Mouse (Mus musculus): Measurements from ENCODE around the gene Hnf4a. TPM values are rescaled to one million over a fixed set of nuclear protein-coding genes. Genes with fewer than 3 reads are reported as not detected.
"Not testable (repeated sequence)": the region's sequence is repeated elsewhere in the genome, so short reads cannot be mapped to it uniquely, and the experiment has no call there.

Hnf4a gene
- total RNA-seq (2021), result not detected
- long read RNA-seq, experiment 1, result 0 reads
- long read RNA-seq, experiment 2, result 0 reads

GRCm38 (mm10) chr2:163506300-163507004 lies at the start of gene Hnf4a:
Gene Hnf4a (plus strand): TSS chr2:163506808.
- no peak for DNase-seq

DNA sequence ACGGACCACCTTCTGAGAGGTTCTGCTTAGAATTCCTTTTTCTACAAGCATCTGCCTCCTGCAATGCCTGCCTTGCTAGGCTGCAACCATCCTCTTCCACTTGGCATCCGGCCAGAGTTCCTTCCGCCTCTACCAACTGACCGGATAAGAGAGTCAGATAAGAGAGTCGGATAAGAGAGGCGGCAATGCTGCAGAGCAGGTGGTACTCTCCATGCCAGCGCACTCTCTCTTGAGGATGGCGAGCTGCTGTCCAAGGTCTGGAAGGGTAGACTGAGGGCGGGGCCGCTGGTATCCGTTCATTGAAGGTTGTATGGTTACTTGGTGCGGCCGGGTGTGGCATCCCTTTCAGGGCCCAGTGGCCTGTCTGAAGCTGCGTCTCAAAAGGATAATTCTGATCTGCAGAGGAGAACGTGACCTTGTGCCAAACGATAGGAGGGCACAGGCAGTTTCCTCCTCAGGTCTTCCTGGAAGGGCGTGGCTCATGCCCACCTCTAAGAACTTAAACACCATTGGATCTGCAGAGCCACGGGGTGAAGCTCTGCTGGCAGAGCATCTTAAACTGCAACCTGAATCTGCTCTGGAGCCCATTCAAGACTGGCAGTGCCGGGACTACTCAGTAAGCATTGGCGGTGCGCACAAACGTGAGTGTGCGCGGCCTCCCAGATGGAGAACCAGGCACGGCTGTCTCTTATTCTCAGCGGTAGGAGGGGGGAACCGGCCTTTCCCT lies 47.9 kb upstream of the Hnf4a start:
- peak in 1 of 2 experiments; percentile 42 for DNase-seq

DNA sequence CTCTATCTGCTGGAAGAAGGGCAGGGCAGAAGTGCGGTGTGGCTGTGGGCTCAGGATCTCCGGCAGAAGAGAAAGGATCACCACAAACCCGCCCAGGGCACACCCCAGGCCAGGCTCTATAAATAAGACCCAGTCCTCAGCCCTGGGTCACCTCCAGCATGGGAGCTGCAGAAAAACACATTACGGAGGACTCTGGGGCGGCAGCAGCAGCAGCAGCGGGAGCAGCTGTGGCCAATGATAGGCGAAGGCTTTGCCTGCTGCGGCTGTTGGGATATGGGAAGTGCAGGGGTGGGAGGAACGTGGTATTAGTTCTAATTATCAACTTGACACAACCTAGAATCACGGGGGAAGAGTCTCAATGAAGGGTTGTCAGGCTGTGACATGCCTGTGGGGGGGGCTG lies 47.2 kb upstream of the Hnf4a start:
- peak in 1 of 2 experiments; percentile 43 for DNase-seq

DNA sequence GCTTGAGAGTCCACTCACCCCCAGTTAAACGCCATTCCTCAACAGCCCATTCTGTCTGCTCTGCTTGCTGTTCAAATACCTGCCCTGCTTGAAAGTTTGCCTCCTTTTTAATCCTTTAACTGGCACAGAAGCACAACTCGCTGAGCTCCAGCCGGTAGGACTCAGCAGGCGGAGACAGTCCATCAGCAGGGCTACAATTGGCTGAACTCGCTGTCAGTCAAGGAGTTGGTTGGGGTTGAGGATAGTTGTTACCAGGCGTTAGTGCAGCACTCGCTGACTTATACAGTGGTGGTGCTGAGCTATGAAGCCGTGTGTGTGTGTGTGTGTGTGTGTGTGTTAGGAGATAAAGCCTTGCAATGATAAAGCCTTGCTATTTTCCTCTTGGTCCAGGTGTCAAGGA lies 46.0 kb upstream of the Hnf4a start:
- no peak for DNase-seq

- not testable (repeated sequence) for DNase-seq
Observed at GRCm38 (mm10) chr2:163461307-163461706, 45.3 kb upstream of the Hnf4a start.

- DNase-seq, result no peak
Observed at GRCm38 (mm10) chr2:163462386-163462785, 44.2 kb upstream of the Hnf4a start.

GRCm38 (mm10) chr2:163462801-163463200 lies 43.8 kb upstream of the Hnf4a start:
- no peak for DNase-seq

DNA sequence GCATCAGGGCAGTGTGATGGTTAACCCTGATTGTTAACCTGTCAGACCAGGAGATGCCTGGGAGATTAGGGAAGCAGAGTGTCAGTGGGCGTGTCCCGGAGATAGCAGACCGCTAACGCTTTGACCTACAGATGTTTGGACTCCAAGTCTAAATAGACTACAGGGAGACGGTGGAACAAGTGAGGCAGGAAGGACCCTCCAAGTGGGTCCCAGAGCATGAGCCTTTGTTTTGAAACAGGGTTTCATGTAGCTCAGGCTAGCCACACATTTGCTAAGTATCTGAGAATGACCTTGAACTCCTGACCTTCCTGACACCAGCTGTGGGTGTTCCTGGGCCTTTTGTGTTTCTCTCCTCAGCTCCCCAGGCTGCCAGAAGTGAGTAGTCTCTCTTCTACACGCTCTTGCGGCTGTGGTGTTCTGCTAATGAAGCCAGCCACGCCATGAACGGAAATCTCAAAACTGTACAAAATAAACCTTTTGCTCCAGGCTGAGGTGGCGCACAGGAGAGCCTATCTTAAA lies 43.3 kb upstream of the Hnf4a start:
- no peak for DNase-seq

GRCm38 (mm10) chr2:163463998-163464397 lies 42.6 kb upstream of the Hnf4a start:
- peak in 1 of 2 experiments; percentile 27 for DNase-seq

DNA sequence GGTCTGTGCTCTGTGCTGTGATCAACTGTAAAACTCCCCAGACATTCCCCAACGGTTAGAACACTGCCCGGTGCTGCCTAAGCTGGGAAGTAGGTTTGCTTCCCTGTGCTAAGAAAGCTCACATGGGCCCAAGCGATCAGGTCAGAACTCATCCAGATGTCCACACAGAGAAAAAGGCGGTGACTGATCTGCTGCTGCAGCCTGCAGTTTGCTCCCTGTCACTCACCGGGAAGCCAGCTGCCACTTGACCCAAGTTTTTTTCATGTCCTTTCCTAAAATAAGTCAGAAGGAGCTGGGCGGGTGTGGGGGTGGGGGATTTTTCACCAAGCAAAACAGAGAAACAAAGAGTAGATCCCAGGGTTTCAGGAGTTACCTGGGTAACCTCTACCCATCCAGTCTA lies 42.0 kb upstream of the Hnf4a start:
- peak; percentile 45 to 64 for DNase-seq

DNA sequence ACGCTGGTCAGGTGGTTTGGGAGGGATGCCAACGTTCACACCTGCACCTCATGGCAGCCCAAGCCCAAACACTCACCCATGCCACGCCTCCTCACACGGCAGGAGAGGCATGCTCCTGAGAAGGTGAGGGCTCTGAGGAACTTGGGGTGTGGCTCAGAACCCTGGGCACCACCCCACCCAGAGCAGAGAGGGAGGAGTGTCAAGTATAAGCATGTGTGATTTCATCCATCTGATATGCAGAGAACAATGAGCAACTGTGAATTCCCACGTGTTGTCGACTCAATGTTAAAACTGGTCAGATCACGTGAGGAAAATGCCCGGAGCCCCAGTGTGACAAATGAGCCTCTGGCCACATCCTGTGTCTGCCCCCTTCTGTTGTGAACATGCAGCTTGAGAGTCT lies 39.8 kb upstream of the Hnf4a start:
- no peak for DNase-seq

- DNase-seq, result peak in 1 of 2 experiments; percentile 25
Observed at GRCm38 (mm10) chr2:163467585-163467984, 39.0 kb upstream of the Hnf4a start.

GRCm38 (mm10) chr2:163468866-163469265 lies 37.7 kb upstream of the Hnf4a start:
- DNase-seq, result no peak

GRCm38 (mm10) chr2:163469711-163470110 lies 36.9 kb upstream of the Hnf4a start:
- DNase-seq, result peak in 1 of 2 experiments; percentile 31

DNA sequence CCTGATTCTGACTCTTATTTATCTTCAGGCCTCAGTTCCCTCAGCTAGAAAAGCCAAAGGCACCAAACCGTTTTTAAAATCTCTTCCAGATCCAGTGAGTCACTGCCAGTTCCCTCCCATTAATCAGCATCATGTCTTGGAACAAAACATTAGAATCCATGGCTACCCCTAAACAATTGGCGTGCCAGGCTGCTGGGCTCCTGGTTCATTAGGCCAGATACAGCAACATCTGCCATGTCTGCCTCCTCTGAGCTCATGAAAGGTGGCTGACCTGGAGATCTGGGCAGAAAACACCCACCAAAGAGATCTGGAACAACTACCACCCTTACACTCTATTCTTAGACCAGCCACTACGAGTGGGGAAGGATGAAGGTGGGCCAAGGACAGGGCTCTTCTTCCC lies 35.5 kb upstream of the Hnf4a start:
- peak; percentile 73 to 82 for DNase-seq

- DNase-seq, result peak; percentile 61 to 69
Observed at GRCm38 (mm10) chr2:163471710-163472465, 34.7 kb upstream of the Hnf4a start.

DNA sequence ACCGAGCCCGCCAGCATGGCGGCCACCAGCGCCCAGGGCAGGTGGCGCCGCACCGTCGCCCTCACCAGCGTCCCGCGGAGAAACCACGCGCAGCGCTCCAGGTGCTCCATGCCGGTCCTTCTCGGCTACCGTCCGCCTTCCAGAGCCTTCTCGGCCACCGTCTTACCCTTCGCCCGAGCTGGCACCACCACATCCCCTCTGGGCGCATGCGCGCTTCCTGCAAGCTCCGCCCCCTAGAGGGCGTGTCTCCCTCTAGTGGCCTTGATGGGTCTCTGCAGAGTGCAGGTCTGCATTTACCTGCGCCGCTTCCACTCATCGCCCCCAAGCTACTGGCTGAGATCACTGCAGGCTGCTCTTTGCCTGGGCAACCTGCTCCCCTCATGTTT lies 34.1 kb upstream of the Hnf4a start, which contains the start of gene Fitm2:
Fitm2 (minus strand) TSS at position 164 of the 386 bp plus-strand sequence.
- peak; percentile 94 to 96 for DNase-seq

- DNase-seq, result no peak
Observed at GRCm38 (mm10) chr2:163480191-163480825, 26.3 kb upstream of the Hnf4a start.

GRCm38 (mm10) chr2:163481539-163482029 lies 25.0 kb upstream of the Hnf4a start:
- DNase-seq, result no peak

- no peak for DNase-seq
Observed at GRCm38 (mm10) chr2:163487360-163487759, 19.2 kb upstream of the Hnf4a start.

DNA sequence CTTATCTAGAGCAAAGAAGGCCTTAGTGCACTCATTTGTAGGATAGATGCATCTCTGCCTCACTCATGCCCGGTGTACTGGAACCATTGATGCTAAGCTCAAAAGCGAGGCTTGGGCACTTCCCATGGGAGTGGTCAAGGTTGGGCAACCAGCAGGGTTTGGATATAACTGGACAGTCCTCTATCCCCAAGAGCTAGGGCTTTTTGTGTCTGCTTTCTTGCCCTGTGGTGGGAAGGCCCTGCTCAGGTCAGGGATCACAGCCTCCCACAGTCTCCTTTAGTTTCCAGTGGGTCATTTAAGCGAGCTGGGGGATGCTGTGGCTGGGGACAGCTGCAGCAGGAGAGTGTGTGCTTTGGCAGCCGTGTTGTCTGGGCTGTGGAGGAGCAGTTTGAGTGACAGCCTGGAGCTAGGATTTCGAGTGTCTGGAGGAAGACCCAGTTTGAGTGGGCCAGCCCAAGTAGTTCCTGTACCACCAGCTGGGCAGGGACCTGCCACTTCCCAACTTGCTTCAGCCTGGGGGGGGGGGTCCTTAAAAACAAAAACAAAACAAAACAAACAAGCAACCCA lies 16.8 kb upstream of the Hnf4a start:
- no peak for DNase-seq
